Mouse (Mus musculus): ENCODE measurements around the gene Gm17349.

Gene Gm17349

DNA sequence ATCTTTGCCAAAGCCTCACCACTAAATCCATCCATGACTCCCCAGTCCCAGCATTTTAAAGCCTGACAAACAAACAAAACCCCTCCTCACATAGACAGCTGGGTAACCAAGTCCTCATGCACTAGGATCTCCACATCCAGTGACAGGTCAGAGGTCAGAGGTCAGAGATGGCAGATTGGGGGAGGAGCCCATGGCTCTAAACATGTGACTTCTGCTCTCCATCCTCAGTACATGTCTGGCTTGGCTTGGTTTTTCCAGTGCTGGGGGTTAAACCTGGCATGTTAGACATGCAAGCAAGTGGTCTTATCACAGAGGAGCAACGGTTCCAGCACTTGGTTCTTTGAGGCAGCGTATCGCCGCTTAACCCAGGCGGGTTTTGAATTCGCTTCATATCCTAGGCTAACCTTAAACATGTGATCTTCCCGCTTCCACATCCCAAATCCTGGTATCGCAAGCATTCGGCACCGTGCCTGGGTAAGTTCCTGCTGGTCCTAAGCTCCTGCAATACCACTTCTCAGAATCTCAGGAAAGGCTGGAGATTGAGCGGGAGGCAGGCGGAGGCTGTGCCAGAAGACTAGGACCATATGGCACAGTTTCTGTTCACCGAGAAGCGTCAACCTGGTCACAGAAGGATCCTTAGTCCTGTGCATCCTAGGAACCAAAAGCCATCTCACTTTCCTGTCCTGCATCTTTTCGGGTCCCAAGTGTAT is 44.0 kb downstream of the Gm17349 start:
- peak in 1 of 2 experiments; percentile 50 for DNase-seq (ENCODE audit: low spot score in 2 of 2)

GRCm38 (mm10) chr15:99658437-99658836 is 46.9 kb downstream of the Gm17349 start:
- no peak for DNase-seq (ENCODE audit: low spot score in 2 of 2)

- no peak for DNase-seq (ENCODE audit: low spot score in 2 of 2)
Measured at GRCm38 (mm10) chr15:99655956-99656355, 49.3 kb downstream of the Gm17349 start.

DNA sequence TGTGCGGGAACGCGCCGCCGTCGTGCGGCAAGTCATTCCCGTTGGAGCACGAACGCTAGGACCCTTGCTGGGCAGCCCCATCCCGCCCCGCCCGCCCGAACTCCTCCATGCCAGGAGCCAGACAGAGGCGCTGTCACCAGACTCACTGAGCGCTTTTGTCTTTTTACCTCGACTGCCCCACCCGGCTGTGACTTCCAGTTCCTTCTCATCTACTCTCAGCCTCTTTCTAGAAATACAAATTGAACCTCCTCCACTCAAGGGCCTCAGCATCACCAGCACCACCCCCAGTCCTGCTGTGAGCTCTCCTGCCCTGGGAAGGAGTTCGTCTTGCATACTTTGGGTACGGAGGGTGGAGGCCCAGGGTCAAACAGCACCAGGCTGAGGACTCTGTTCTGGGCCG is 51.4 kb downstream of the Gm17349 start:
- no peak for DNase-seq (ENCODE audit: low spot score in 2 of 2)

GRCm38 (mm10) chr15:99653291-99653690 is 52.0 kb downstream of the Gm17349 start:
- DNase-seq (ENCODE audit: low spot score in 2 of 2), result no peak

Measured in left cerebral cortex, adult 9 months (tissue).